Mouse (Mus musculus) intestine, embryonic 15.5 days (tissue): ENCODE measurements around the gene Olfr313. TPM values are rescaled to one million over a fixed set of nuclear protein-coding genes. Genes with fewer than 3 reads are reported as not detected.
A peak's percentile ranks its signal among the peaks of the same experiment; 100 is the strongest.
"Not testable (repeated sequence)": the region's sequence is repeated elsewhere in the genome, so short reads cannot be mapped to it uniquely, and the experiment has no call there.

ENCODE experiments used
- ATAC-seq: fragments of 200-750 bp; cut with Nextera tagmentation; 2 replicates; pipeline ENCODE4 v1.8.0; 2017; ENCODE audit warnings: moderate TSS enrichment, moderate library complexity
- H3K27ac ChIP-seq: fragments of 300-500 bp; sonication (generic); 2 replicates; pipeline ENCODE4 v1.5.1; 2015; ENCODE audit warnings: mild to moderate bottlenecking, inconsistent platforms
- H3K27me3 ChIP-seq: fragments of 300-500 bp; sonication (generic); replicated peaks from 2 replicates; pipeline ENCODE4 v1.6.1; 2015; ENCODE audit warnings: inconsistent platforms
- H3K36me3 ChIP-seq: fragments of 300-500 bp; sonication (generic); 2 replicates; pipeline ENCODE4 v1.6.1; 2015; ENCODE audit warnings: inconsistent platforms
- H3K4me1 ChIP-seq: fragments of 300-500 bp; sonication (generic); replicated peaks from 2 replicates; pipeline ENCODE4 v1.6.1; 2015; ENCODE audit warnings: inconsistent platforms
- H3K4me2 ChIP-seq: fragments of 300-500 bp; sonication (generic); replicated peaks from 2 replicates; pipeline ENCODE4 v1.6.1; 2015; ENCODE audit warnings: mild to moderate bottlenecking, inconsistent platforms
- H3K4me3 ChIP-seq: fragments of 300-500 bp; sonication (generic); replicated peaks from 2 replicates; pipeline ENCODE4 v1.5.1; 2015; ENCODE audit warnings: inconsistent platforms
- H3K9ac ChIP-seq: fragments of 300-500 bp; sonication (generic); 2 replicates; pipeline ENCODE4 v1.6.1; 2015; ENCODE audit warnings: inconsistent platforms
- H3K9me3 ChIP-seq: fragments of 300-500 bp; sonication (generic); 2 replicates; pipeline ENCODE4 v1.6.1; 2016; ENCODE audit warnings: inconsistent platforms
- WGBS: fragments of 180-500 bp; shearing (Covaris S2); methylation state at CpG from one replicate; pipeline ENCODE4 v1.1.7; 2015; 5-methylcytosine and 5-hydroxymethylcytosine counted together
- polyA plus RNA-seq: library from polyadenylated mRNA; unstranded; fragments of >200 nt; fragmentation: Nextera tagmentation; extraction: Ambion mirVana; gene quantifications from 2 replicates; pipeline ENCODE4 v1.2.1, GENCODE M21; 2015

Olfr313 gene
- polyA plus RNA-seq, 1 experiment from 2014 or later, result not detected

DNA sequence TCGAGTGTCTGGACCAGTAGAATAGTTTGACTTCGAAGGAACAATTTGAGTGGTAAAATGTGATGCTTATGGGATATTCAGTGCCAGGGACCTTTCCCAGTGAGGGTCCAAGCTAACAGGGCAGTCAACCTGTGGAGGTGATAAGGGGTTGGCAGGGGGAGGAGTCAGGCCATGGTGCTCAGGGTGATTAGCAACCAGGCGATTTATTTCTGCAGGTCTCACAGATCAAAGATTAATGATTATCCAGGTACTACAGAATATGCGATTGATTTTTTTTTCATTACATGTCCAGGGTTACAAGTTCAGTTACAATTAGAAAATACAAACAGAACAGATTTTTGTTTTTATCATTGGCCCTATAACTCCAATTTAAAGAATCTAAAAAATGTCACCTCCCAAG lies 10.9 kb upstream of the Olfr313 start:
- Histone ChIP-seq H3K4me3 (no peak overlapping the region), H3K9ac (no peak overlapping the region), H3K27ac (0 out of 2 replicates have a peak overlapping the region, but pooled peaks have one; percentile 37), H3K27me3 (no peaks in the 10 kb centered on the region), H3K9me3 (no peaks in the 10 kb centered on the region), H3K4me1 (peaks cover 12% of the 10 kb centered on the region), H3K4me2 (no peak overlapping the region), H3K36me3 (no peaks in the 10 kb centered on the region)
- 39% methylated on average over 4 of the region's 4 CpGs for WGBS
- ATAC-seq, result peak; percentile 73

DNA sequence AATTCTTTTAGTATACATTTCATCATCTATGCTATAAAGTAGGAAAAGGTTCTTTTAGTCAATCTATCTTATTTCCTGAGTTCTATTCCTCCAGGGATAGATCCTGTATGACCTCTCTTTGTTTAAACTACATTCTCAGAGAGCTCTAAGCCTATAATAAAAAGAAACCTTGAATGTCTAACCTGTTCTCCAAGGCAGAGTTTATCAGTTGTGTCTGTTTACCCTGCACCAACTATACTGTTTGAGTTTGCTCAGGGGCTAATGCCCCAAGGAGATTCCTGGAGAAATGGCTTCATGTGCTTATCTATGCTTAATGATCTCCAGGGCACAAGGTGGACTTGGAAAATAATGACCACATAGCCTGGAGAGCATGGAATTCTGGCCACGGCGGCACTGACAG lies 10.4 kb upstream of the Olfr313 start:
- Histone ChIP-seq H3K9me3 (no peaks in the 10 kb centered on the region), H3K4me2 (0 out of 2 replicates have a peak overlapping the region, but pooled peaks have one; percentile 28), H3K27ac (peak overlapping the region; percentile 72), H3K36me3 (no peaks in the 10 kb centered on the region), H3K9ac (no peak overlapping the region), H3K4me1 (peaks cover 12% of the 10 kb centered on the region), H3K27me3 (no peaks in the 10 kb centered on the region), H3K4me3 (no peak overlapping the region)
- 23% methylated on average over 2 of the region's 2 CpGs for WGBS
- peak; percentile 83 for ATAC-seq

DNA sequence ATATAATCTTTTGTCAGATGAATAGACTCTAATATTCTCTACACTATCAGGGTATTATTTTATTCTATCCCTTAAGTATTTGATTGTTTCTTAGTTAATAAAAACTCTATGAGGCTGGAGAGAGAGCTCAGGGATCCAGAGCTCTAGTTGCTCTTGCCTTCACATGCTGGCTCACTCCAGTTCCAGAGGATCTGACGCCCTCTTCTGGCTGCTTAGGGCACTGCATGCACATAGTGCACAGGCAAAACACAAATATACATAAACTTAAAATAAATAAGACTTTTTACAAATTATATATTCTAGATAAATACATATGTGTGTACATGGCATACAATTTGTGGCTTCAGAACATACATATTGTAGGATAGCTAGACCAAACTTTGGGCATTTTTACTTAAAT lies 2.8 kb upstream of the Olfr313 start:
- WGBS, result 6% methylated on average over 1 of the region's 1 CpGs
- Histone ChIP-seq H3K4me2 (no peak overlapping the region), H3K9ac (no peak overlapping the region)

DNA sequence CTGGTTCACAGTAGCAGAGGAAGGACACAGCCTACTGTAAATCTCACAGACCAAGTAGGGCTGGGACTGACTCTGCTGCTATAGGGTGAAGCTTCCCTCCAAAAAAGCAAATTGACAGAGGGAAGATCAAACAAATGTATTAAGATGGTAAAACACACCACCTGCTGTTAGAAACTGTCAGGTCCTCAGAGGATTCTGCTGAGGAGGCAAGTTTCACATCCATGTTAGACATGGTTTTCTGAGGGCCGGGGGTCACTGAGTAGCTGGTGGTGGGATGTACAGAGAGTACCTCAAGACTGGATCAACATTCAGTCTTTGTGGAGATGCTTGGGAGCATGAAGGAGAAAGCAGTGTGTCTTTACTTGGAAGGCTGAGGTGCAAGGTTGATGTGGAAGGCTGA lies 876 bp downstream of the Olfr313 start:
- Histone ChIP-seq H3K36me3 (no peaks in the 10 kb centered on the region), H3K27ac (no peak overlapping the region), H3K9me3 (no peaks in the 10 kb centered on the region), H3K4me2 (no peak overlapping the region), H3K4me1 (no peaks in the 10 kb centered on the region), H3K27me3 (no peaks in the 10 kb centered on the region), H3K4me3 (no peak overlapping the region), H3K9ac (no peak overlapping the region)
- 63% methylated on average over 1 of the region's 1 CpGs for WGBS
- no peak for ATAC-seq

More for the DNA sequence above, 2.8 kb upstream of the Olfr313 start:
- H3K4me3 ChIP-seq, result no peak overlapping the region
- no peak overlapping the region for H3K27ac ChIP-seq
- H3K9me3 ChIP-seq, result no peaks in the 10 kb centered on the region
- H3K4me1 ChIP-seq, result no peaks in the 10 kb centered on the region
- H3K36me3 ChIP-seq, result no peaks in the 10 kb centered on the region
- ATAC-seq, result no peak
- H3K27me3 ChIP-seq, result no peaks in the 10 kb centered on the region

DNA sequence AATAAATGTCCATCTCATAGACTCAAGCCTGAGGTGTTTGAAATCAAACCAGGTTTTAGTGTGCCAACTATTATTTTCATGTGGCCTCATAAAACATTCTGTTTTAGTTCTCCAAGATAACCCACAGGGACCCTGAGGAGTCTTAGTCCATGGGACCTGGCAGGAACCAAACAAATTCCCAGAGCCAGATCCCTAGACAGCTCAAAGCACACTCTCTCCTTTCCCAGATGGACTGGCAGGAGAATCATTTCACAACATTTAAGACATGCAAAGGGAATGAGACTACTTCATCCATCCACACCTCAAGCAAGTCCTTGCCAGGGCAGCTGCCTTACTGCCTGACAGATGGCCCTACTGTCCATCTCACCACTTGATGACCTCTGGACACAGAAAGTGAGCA lies 14.1 kb downstream of the Olfr313 start, which contains the start of gene Olfr312:
TSS of gene Olfr312 (plus strand) at position 301 of the 400 bp plus-strand sequence.
- H3K4me1 ChIP-seq, H3K27ac ChIP-seq, H3K27me3 ChIP-seq, H3K4me3 ChIP-seq, H3K36me3 ChIP-seq, ATAC-seq, H3K9ac ChIP-seq, H3K4me2 ChIP-seq, H3K9me3 ChIP-seq: not testable (repeated sequence)

DNA sequence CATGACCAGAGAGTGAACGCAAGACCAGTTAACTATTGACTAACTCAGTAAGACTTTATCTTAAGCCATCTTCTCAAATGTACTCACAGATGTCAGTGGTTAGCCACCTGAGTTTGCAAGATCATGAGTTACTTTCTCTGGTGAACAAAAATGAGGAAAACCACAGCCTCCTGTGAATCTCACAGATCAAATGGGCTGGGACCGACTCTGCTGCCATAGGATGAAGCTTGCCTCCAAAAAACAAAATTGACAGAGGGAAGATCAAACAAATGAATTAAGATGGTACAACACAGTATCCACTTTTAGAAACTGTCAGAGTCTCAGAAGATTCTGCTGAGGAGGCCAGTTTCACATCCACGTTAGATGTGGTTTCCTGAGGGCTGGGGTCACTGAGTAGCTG lies 15.0 kb downstream of the Olfr313 start:
- Histone ChIP-seq H3K36me3 (no peaks in the 10 kb centered on the region), H3K27ac (no peak overlapping the region), H3K4me1 (no peaks in the 10 kb centered on the region), H3K4me3 (no peak overlapping the region), H3K27me3 (no peaks in the 10 kb centered on the region), H3K9ac (no peak overlapping the region), H3K4me2 (no peak overlapping the region), H3K9me3 (no peaks in the 10 kb centered on the region)
- no peak for ATAC-seq
- WGBS, result 84% methylated on average over 3 of the region's 3 CpGs

DNA sequence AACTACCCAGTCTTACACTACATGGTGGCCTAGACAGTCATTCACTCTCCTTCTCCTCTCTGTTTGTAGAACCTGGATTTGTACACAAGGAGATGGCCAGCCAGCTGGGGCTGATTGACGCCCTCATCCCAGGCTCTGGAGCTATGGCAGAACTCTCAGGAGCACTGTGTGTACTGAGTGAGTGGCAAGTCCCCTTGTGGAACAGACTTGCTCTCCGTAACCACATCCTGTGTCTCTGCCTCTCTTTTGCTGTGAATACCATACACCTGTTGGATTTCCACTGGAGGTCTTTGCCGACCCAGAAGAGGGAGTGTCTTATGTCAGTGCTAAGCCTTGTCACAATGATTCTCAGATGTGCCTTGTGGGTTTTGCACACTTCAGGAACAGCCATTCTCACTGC lies 17.7 kb downstream of the Olfr313 start:
- H3K27ac ChIP-seq, H3K4me1 ChIP-seq, H3K36me3 ChIP-seq, H3K4me3 ChIP-seq, ATAC-seq, H3K27me3 ChIP-seq, H3K9me3 ChIP-seq, H3K9ac ChIP-seq, H3K4me2 ChIP-seq: not testable (repeated sequence)
- WGBS, result 74% methylated on average over 3 of the region's 3 CpGs

DNA sequence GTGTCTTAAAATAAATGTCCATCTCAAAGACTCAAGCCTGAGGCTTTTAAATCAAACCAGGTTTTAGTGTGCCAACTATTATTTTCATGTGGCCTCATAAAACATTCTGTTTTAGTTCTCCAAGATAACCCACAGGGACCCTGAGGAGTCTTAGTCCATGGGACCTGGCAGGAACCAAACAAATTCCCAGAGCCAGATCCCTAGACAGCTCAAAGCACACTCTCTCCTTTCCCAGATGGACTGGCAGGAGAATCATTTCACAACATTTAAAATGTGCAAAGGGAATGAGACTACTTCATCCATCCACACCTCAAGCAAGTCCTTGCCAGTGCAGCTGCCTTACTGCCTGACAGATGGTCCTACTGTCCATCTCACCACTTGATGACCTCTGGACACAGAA lies 24.2 kb downstream of the Olfr313 start, which contains the start of gene Olfr311:
TSS of gene Olfr311 (plus strand) at position 301 of the 400 bp plus-strand sequence.
- not testable (repeated sequence) for H3K4me2 ChIP-seq, H3K36me3 ChIP-seq, H3K27me3 ChIP-seq, H3K4me3 ChIP-seq, ATAC-seq, H3K4me1 ChIP-seq, H3K9ac ChIP-seq, H3K27ac ChIP-seq, H3K9me3 ChIP-seq

DNA sequence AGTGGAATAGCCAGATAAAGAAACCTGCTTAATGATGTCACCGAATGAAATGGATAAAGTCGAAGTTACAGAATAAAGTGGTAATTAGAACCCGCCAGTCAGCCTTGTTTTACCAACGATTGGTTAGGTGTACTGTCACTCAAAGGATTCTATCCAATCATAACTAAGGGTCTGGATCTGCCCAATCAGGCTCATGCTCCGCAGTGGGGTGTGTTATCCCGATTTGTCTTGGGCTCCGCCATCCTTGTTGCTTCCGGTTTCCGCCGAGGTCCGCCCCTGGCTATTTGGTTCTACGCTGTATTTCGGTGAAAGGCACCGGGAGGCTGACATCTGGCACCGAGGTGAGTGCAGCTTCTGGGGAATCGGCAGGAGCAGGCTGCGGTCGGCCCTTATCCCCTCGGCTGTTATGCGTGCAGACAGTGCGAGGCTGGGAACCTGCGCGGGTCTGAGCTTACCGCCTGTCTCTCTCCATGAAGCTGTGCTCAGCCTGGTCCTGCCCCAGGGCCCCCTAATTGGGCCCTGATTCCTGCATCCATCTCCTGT lies 32.2 kb downstream of the Olfr313 start, which contains the start of gene Gm12258:
TSS of gene Gm12258 (plus strand) at position 240 of the 543 bp plus-strand sequence.
- H3K36me3 ChIP-seq, result 0 out of 2 replicates have a peak, but pooled peaks cover 12% of the 10 kb centered on the region
- H3K4me1 ChIP-seq, result peaks cover 4% of the 10 kb centered on the region
- no peaks in the 10 kb centered on the region for H3K9me3 ChIP-seq
- H3K27ac ChIP-seq, result peak within 1 kb of the TSS; percentile 23; the same call in 1 of the 2 replicates
- peak; percentile 100 for ATAC-seq
- no peaks in the 10 kb centered on the region for H3K27me3 ChIP-seq
- peak within 1 kb of the TSS; percentile 81 for H3K4me2 ChIP-seq
- under 1% methylated on average over 24 of the region's 24 CpGs for WGBS
- H3K4me3 ChIP-seq, result peak within 1 kb of the TSS; percentile 85
- peak within 1 kb of the TSS; percentile 88 for H3K9ac ChIP-seq

DNA sequence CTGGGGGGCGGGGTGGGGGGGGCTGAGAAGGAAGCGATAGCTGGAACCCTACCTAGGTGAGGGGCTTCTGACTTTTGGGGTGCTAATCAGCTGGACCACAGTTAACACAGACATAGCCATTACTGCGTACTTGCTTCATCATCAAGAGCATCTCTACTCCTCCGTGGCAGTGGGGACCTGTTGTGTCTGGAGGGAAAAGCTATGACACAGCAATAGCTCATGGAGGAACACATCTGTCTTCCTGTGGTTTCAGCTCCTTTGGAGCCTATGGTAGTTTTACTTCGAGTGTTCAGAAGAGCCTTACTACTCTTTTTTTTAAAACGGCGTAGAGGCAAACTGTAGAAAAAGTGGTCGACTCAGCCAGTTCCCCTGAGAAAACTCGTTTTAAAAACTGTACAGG lies 32.8 kb downstream of the Olfr313 start:
- H3K9ac ChIP-seq, result peak overlapping the region; percentile 88
- H3K36me3 ChIP-seq, result 0 out of 2 replicates have a peak, but pooled peaks cover 12% of the 10 kb centered on the region
- no peak overlapping the region for H3K27ac ChIP-seq
- 41% methylated on average over 9 of the region's 9 CpGs for WGBS
- H3K4me2 ChIP-seq, result peak overlapping the region; percentile 81
- H3K4me1 ChIP-seq, result peaks cover 4% of the 10 kb centered on the region
- H3K9me3 ChIP-seq, result no peaks in the 10 kb centered on the region
- no peaks in the 10 kb centered on the region for H3K27me3 ChIP-seq
- H3K4me3 ChIP-seq, result peak overlapping the region; percentile 85
- 0 out of 2 replicates have a peak, but pooled peaks have one; percentile 10 for ATAC-seq

DNA sequence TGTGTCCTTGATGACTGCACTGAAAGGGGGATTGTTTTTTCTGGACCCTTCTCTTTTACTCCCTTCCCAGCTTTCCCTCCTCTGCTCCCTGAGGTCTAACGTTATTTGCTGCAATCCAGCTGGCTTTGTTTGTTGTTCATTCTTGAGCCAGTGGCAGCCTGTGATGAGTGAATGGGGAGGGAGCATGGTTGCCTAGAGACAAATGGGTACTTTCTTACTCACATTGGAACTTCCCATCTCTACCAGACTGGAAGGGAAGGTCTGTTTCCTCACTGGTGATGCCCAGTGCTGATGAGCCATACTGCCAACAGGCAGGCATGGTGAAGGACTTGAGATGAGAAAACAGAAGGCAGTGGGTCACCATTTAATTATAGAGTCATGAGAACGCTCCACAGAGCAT lies 34.9 kb downstream of the Olfr313 start:
- no peak overlapping the region for H3K4me3 ChIP-seq
- no peaks in the 10 kb centered on the region for H3K9me3 ChIP-seq
- H3K36me3 ChIP-seq, result 0 out of 2 replicates have a peak, but pooled peaks cover 12% of the 10 kb centered on the region
- no peak overlapping the region for H3K9ac ChIP-seq
- no peak for ATAC-seq
- 63% methylated on average over 2 of the region's 2 CpGs for WGBS
- H3K4me2 ChIP-seq, result no peak overlapping the region
- H3K27ac ChIP-seq, result no peak overlapping the region
- peaks cover 4% of the 10 kb centered on the region for H3K4me1 ChIP-seq
- no peaks in the 10 kb centered on the region for H3K27me3 ChIP-seq

DNA sequence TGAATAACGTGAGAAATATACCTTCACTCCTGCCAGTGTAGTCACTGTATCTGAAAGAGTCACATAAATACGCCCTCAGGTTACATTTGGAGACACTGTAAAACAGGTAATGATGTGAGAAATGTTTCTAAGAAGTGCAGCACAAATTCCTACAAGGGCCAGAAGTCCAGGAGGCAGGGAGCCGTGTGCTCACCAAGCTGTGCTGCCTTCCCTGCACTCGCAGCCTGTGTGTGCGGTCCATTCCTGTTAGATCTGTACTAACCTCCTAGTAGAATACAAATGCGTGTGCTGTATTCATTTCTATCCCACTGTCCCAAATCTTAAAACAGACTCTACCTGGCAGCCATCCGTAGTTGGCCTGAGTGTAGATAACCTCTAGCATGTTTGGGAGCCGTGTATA lies 45.9 kb downstream of the Olfr313 start:
- H3K36me3 ChIP-seq, result peaks cover 45% of the 10 kb centered on the region

More for the DNA sequence above, 45.9 kb downstream of the Olfr313 start:
- Histone ChIP-seq H3K9me3 (no peaks in the 10 kb centered on the region; the same call in 1 of the 2 replicates), H3K4me1 (no peaks in the 10 kb centered on the region), H3K9ac (no peak overlapping the region), H3K27ac (no peak overlapping the region), H3K4me3 (no peak overlapping the region), H3K27me3 (no peaks in the 10 kb centered on the region), H3K4me2 (no peak overlapping the region)
- WGBS, result 96% methylated on average over 8 of the region's 8 CpGs
- ATAC-seq, result no peak
